Mouse (Mus musculus): ENCODE data around the gene Sf3b5. TPM values are rescaled to one million over a fixed set of nuclear protein-coding genes. Genes with fewer than 3 reads are reported as not detected.

The Sf3b5 gene
- polyA plus RNA-seq (2015; fragmentation: Nextera tagmentation; extraction: Ambion mirVana): 36.5 and 37.2 TPM in 2 replicates

GRCm38 (mm10) chr10:13005043-13005442 is at the start of gene Sf3b5:
Gene Sf3b5, plus strand, starts transcription at chr10:13005343.
- DNase-seq (ENCODE audit: low spot score) (no peak), ATAC-seq (replicated peaks; ENCODE audit: low FRiP score, low read depth) (no peak)
- Histone ChIP-seq H3K9me3 (replicated peaks; ENCODE audit: low read length) (no peaks in the 10 kb centered on the region), H3K27me3 (ENCODE audit: insufficient read depth, low read length) (no peaks in the 10 kb centered on the region), H3K36me3 (ENCODE audit: insufficient read depth, low read length) (no peaks in the 10 kb centered on the region), H3K27ac (no peak within 1 kb of the TSS), H3K4me1 (replicated peaks; ENCODE audit: insufficient read depth, low read length) (peaks cover 7% of the 10 kb centered on the region), H3K9ac (ENCODE audit: low read depth, low read length) (no peak within 1 kb of the TSS), H3K4me3 (replicated peaks; ENCODE audit: low read depth, low read length) (no peak within 1 kb of the TSS), H3K4me2 (ENCODE audit: low read length) (no peak within 1 kb of the TSS)
- WGBS: 87% methylated on average over 3 of the region's 3 CpGs
- no peak for TF ChIP-seq CTCF (IDR thresholded peaks at IDR 0.05; ENCODE audit: low read depth)

- Histone ChIP-seq H3K9ac (ENCODE audit: low read depth, low read length) (no peak overlapping the region), H3K4me1 (replicated peaks; ENCODE audit: insufficient read depth, low read length) (no peaks in the 10 kb centered on the region), H3K27me3 (ENCODE audit: insufficient read depth, low read length) (no peaks in the 10 kb centered on the region), H3K27ac (no peak overlapping the region), H3K9me3 (replicated peaks; ENCODE audit: low read length) (no peaks in the 10 kb centered on the region), H3K4me3 (replicated peaks; ENCODE audit: low read depth, low read length) (no peak overlapping the region), H3K4me2 (ENCODE audit: low read length) (no peak overlapping the region), H3K36me3 (ENCODE audit: insufficient read depth, low read length) (no peaks in the 10 kb centered on the region)
- no peak for ATAC-seq (replicated peaks; ENCODE audit: low FRiP score, low read depth)
- no peak for TF ChIP-seq CTCF (IDR thresholded peaks at IDR 0.05; ENCODE audit: low read depth)
- DNase-seq (ENCODE audit: low spot score): no peak
- 33% methylated on average over 1 of the region's 1 CpGs for WGBS
These were observed 49.3 kb upstream of the Sf3b5 start for GRCm38 (mm10) chr10:12955831-12956230.

GRCm38 (mm10) chr10:12957271-12957670 is 47.9 kb upstream of the Sf3b5 start:
- no peak overlapping the region for H3K4me3 ChIP-seq (replicated peaks; ENCODE audit: low read depth, low read length)
- H3K4me2 ChIP-seq (ENCODE audit: low read length): no peak overlapping the region
- no peaks in the 10 kb centered on the region for H3K36me3 ChIP-seq (ENCODE audit: insufficient read depth, low read length)
- no peak for ATAC-seq (replicated peaks; ENCODE audit: low FRiP score, low read depth)
- H3K27me3 ChIP-seq (ENCODE audit: insufficient read depth, low read length): no peaks in the 10 kb centered on the region
- no peaks in the 10 kb centered on the region for H3K9me3 ChIP-seq (replicated peaks; ENCODE audit: low read length)
- DNase-seq (ENCODE audit: low spot score): no peak
- no peaks in the 10 kb centered on the region for H3K4me1 ChIP-seq (replicated peaks; ENCODE audit: insufficient read depth, low read length)
- no peak overlapping the region for H3K9ac ChIP-seq (ENCODE audit: low read depth, low read length)
- whole genome bisulfite sequencing: 77% methylated on average over 4 of the region's 4 CpGs
- no peak overlapping the region for H3K27ac ChIP-seq
- no peak for TF ChIP-seq CTCF (IDR thresholded peaks at IDR 0.05; ENCODE audit: low read depth)

GRCm38 (mm10) chr10:12961546-12961945 is 43.6 kb upstream of the Sf3b5 start:
- Histone ChIP-seq H3K36me3 (ENCODE audit: insufficient read depth, low read length) (no peaks in the 10 kb centered on the region), H3K27me3 (ENCODE audit: insufficient read depth, low read length) (no peaks in the 10 kb centered on the region), H3K27ac (no peak overlapping the region), H3K9ac (ENCODE audit: low read depth, low read length) (no peak overlapping the region), H3K4me3 (replicated peaks; ENCODE audit: low read depth, low read length) (no peak overlapping the region), H3K9me3 (replicated peaks; ENCODE audit: low read length) (no peaks in the 10 kb centered on the region), H3K4me1 (replicated peaks; ENCODE audit: insufficient read depth, low read length) (no peaks in the 10 kb centered on the region), H3K4me2 (ENCODE audit: low read length) (no peak overlapping the region)
- DNase-seq (ENCODE audit: low spot score): no peak
- ATAC-seq (replicated peaks; ENCODE audit: low FRiP score, low read depth): no peak
- WGBS: 83% methylated on average over 8 of the region's 8 CpGs
- no peak for TF ChIP-seq CTCF (IDR thresholded peaks at IDR 0.05; ENCODE audit: low read depth)

- Histone ChIP-seq H3K4me2 (ENCODE audit: low read length) (no peak overlapping the region), H3K4me1 (replicated peaks; ENCODE audit: insufficient read depth, low read length) (no peaks in the 10 kb centered on the region), H3K36me3 (ENCODE audit: insufficient read depth, low read length) (no peaks in the 10 kb centered on the region), H3K9me3 (replicated peaks; ENCODE audit: low read length) (no peaks in the 10 kb centered on the region), H3K27ac (no peak overlapping the region), H3K27me3 (ENCODE audit: insufficient read depth, low read length) (no peaks in the 10 kb centered on the region), H3K4me3 (replicated peaks; ENCODE audit: low read depth, low read length) (no peak overlapping the region), H3K9ac (ENCODE audit: low read depth, low read length) (no peak overlapping the region)
- DNase-seq (ENCODE audit: low spot score) (no peak), ATAC-seq (replicated peaks; ENCODE audit: low FRiP score, low read depth) (no peak)
- no peak for TF ChIP-seq CTCF (IDR thresholded peaks at IDR 0.05; ENCODE audit: low read depth)
These were observed 42.9 kb upstream of the Sf3b5 start for GRCm38 (mm10) chr10:12962238-12962637.

- H3K9me3 ChIP-seq (replicated peaks; ENCODE audit: low read length): no peaks in the 10 kb centered on the region
- H3K36me3 ChIP-seq (ENCODE audit: insufficient read depth, low read length): no peaks in the 10 kb centered on the region
- ATAC-seq (replicated peaks; ENCODE audit: low FRiP score, low read depth) (0 out of 2 replicates have a peak, but pooled peaks have one; percentile 14), DNase-seq (ENCODE audit: low spot score) (peak; percentile 54)
- H3K4me1 ChIP-seq (replicated peaks; ENCODE audit: insufficient read depth, low read length): no peaks in the 10 kb centered on the region
- no peak overlapping the region for H3K27ac ChIP-seq
- H3K4me3 ChIP-seq (replicated peaks; ENCODE audit: low read depth, low read length): peak overlapping the region; percentile 71
- 5% methylated on average over 29 of the region's 29 CpGs for WGBS
- peak overlapping the region; percentile 93 for H3K4me2 ChIP-seq (ENCODE audit: low read length)
- 0 out of 2 replicates have a peak, but pooled peaks have one; percentile 10 for TF ChIP-seq CTCF (IDR thresholded peaks at IDR 0.05; ENCODE audit: low read depth)
- no peaks in the 10 kb centered on the region for H3K27me3 ChIP-seq (ENCODE audit: insufficient read depth, low read length)
- H3K9ac ChIP-seq (ENCODE audit: low read depth, low read length): peak overlapping the region; percentile 65
These were observed 41.6 kb upstream of the Sf3b5 start for GRCm38 (mm10) chr10:12963362-12964147.

Measured in kidney, postnatal 0 days (tissue).